Mouse (Mus musculus) stomach, embryonic 15.5 days (tissue): ENCODE measurements around the gene Zyx. TPM values are rescaled to one million over a fixed set of nuclear protein-coding genes. Genes with fewer than 3 reads are reported as not detected.

Source experiments
- ATAC-seq: fragments of 200-750 bp; cut with Nextera tagmentation; 2 replicates; pipeline ENCODE4 v1.8.0; 2017; ENCODE audit warnings: low read depth, moderate number of reproducible peaks, moderate TSS enrichment; ENCODE audit not compliant: insufficient read depth, low FRiP score
- H3K27ac ChIP-seq: fragments of 300-500 bp; sonication (generic); 2 replicates; pipeline ENCODE4 v1.5.1; 2015; ENCODE audit warnings: mild to moderate bottlenecking, inconsistent platforms
- H3K27me3 ChIP-seq: fragments of 300-500 bp; sonication (generic); replicated peaks from 2 replicates; pipeline ENCODE4 v1.6.1; 2015; ENCODE audit warnings: inconsistent platforms
- H3K36me3 ChIP-seq: fragments of 300-500 bp; sonication (generic); 2 replicates; pipeline ENCODE4 v1.6.1; 2015; ENCODE audit warnings: inconsistent platforms
- H3K4me1 ChIP-seq: fragments of 300-500 bp; sonication (generic); 2 replicates; pipeline ENCODE4 v1.6.1; 2015; ENCODE audit warnings: inconsistent platforms
- H3K4me2 ChIP-seq: fragments of 300-500 bp; sonication (generic); 2 replicates; pipeline ENCODE4 v1.6.1; 2015; ENCODE audit warnings: mild to moderate bottlenecking, inconsistent platforms
- H3K4me3 ChIP-seq: fragments of 300-500 bp; sonication (generic); replicated peaks from 2 replicates; pipeline ENCODE4 v1.5.1; 2015; ENCODE audit warnings: inconsistent platforms
- H3K9ac ChIP-seq: fragments of 300-500 bp; sonication (generic); 2 replicates; pipeline ENCODE4 v1.6.1; 2015; ENCODE audit warnings: inconsistent platforms
- H3K9me3 ChIP-seq: fragments of 300-500 bp; sonication (generic); 2 replicates; pipeline ENCODE4 v1.6.1; 2016; ENCODE audit warnings: inconsistent platforms
- WGBS: fragments of 180-500 bp; shearing (Covaris S2); methylation state at CpG from one replicate; pipeline ENCODE4 v1.1.7; 2015; 5-methylcytosine and 5-hydroxymethylcytosine counted together
- polyA plus RNA-seq: library from polyadenylated mRNA; unstranded; fragments of >200 nt; fragmentation: Nextera tagmentation; extraction: Ambion mirVana; gene quantifications from 2 replicates; pipeline ENCODE4 v1.2.1, GENCODE M21; 2015

Gene Zyx
- polyA plus RNA-seq, 1 experiment from 2014 or later = 96.9 TPM

DNA sequence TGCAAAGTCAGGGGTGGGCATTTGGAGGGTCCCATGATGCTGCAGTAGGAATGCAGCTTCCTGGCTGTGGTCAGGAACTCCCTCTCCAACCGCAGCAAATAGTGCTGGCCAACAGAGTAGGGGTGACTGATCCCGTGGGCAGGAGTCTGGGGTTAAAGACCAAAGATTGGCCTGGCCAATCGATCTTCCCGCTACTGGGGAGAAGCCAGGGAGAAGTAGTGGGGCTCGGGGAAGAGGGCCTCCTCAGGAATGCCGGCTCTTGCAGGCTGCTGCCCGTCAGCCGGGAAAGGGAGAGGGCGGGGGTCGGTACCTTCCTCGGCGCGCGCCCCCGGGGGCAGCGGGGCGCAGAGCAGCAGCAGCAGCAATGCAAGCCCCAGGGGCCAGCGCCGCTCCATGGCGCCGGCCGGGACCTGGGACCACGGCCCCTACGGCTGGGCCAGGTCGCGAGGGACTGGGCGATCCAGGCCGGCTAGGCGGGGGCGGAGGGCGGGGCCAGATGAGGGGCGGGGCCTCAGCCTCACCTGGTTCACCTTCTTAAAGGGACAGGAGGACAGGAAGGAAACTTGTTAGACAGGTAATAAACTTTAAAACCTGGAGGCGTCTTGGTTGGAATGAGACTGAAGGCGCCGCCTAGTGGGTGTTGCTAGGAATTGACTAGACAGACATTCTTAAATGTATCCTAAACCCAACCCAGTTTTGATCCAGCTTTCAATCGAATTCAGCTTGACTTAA lies 23.6 kb downstream of the Zyx start, which contains the start of gene Epha1:
Gene Epha1 (minus strand): TSS at position 453 of the 732 bp plus-strand sequence.
- Histone ChIP-seq H3K27me3 (no peaks in the 10 kb centered on the region), H3K4me2 (peak within 1 kb of the TSS; percentile 91), H3K4me1 (peaks cover 33% of the 10 kb centered on the region), H3K27ac (peak within 1 kb of the TSS; percentile 55), H3K4me3 (peak within 1 kb of the TSS; percentile 59), H3K9me3 (no peaks in the 10 kb centered on the region), H3K9ac (peak within 1 kb of the TSS; percentile 37; the same call in 1 of the 2 replicates), H3K36me3 (no peaks in the 10 kb centered on the region)
- WGBS = under 1% methylated on average over 29 of the region's 36 CpGs
- ATAC-seq = peak; percentile 82

DNA sequence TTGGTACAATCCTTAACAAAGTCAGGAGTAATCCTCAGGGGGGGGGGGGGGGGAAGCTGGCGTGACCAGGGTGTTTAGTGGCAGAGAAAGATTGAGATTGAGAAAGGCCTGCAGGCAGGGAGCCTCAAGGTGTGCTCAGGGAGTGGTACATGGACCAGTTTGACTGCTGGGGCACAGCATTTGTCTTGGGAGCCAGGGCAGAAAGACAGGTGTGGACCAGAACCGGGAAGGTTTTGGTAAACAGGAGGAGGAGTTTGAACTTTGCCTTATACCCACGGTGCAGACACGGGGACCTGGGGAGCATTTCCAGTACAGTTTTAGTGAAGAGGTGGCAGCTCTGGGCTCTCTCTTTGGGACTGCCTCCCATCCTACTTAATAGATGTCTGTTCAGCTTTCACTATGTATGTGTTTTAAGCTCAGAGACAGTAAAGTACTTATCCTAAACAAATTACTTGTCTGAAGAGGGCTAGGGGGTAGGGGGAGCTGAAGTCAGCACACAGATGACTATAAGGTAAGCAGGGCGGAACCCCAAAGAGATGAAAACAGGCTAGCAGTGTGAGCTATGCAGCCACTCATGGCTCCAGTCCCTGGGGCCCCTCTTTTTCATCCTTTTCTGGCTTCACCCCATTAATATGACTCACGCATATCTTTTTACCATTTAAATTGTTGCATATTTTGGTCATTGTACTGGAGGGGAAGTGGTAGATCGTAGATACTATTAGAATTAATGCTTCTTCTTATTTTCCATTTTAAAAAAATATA lies 24.4 kb downstream of the Zyx start:
- Histone ChIP-seq H3K4me1 (peaks cover 33% of the 10 kb centered on the region), H3K27me3 (no peaks in the 10 kb centered on the region), H3K36me3 (no peaks in the 10 kb centered on the region), H3K9ac (no peak overlapping the region), H3K9me3 (no peaks in the 10 kb centered on the region), H3K4me3 (peak overlapping the region; percentile 59), H3K27ac (peak overlapping the region; percentile 35; the same call in 1 of the 2 replicates), H3K4me2 (peak overlapping the region; percentile 91)
- 0 out of 2 replicates have a peak, but pooled peaks have one; percentile 11 for ATAC-seq
- WGBS = 45% methylated on average over 6 of the region's 7 CpGs

DNA sequence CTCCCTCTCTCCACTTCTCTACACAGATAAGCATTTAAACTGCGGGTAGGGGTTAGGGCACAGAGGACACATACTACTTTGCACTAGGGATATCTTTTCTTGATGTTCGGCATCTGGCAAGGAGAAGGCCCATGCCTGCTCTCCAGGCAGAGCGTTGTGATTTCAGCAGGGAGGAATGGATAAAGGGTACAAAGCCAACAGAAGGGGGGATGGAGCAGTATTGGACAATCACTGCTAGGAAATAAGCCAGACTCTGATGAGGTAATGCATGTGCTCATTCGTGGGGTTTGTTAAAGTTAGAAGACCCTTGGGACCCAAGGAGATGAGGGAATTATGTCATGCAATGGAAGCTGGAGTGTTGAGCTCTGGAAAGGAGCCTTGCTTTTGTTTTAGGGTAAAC lies 25.3 kb downstream of the Zyx start:
- H3K27ac ChIP-seq = no peak overlapping the region; the same call in 1 of the 2 replicates
- H3K4me1 ChIP-seq = peaks cover 33% of the 10 kb centered on the region
- no peak overlapping the region for H3K4me3 ChIP-seq
- ATAC-seq = no peak
- H3K36me3 ChIP-seq = no peaks in the 10 kb centered on the region
- WGBS = 65% methylated on average over 4 of the region's 4 CpGs
- H3K4me2 ChIP-seq = no peak overlapping the region
- no peaks in the 10 kb centered on the region for H3K9me3 ChIP-seq
- no peaks in the 10 kb centered on the region for H3K27me3 ChIP-seq
- H3K9ac ChIP-seq = no peak overlapping the region

DNA sequence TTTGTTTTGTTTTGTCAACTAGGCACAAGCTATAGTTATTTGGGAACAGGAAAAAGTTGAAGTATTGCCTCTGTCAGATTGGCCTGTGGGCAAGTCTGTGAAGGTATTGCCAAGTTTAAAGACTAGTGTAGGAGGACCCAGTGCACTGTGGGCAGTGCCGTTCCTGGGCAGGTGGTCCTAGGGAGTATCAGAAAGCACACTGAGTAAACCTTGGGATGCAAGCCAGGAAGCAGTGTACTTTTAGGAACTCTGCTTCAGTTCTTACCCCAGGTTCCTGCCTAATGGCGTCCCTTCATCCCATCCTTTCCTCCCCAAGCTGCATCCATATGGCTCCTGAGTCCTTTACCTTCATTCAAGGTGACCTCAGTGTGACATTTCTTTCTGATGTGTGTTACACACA lies 25.7 kb downstream of the Zyx start:
- no peak overlapping the region for H3K9ac ChIP-seq
- H3K9me3 ChIP-seq = no peaks in the 10 kb centered on the region
- no peaks in the 10 kb centered on the region for H3K36me3 ChIP-seq
- no peak overlapping the region for H3K27ac ChIP-seq
- peaks cover 33% of the 10 kb centered on the region for H3K4me1 ChIP-seq
- no peak overlapping the region for H3K4me3 ChIP-seq
- 76% methylated on average over 2 of the region's 2 CpGs for WGBS
- H3K27me3 ChIP-seq = no peaks in the 10 kb centered on the region
- no peak overlapping the region for H3K4me2 ChIP-seq
- ATAC-seq = no peak

DNA sequence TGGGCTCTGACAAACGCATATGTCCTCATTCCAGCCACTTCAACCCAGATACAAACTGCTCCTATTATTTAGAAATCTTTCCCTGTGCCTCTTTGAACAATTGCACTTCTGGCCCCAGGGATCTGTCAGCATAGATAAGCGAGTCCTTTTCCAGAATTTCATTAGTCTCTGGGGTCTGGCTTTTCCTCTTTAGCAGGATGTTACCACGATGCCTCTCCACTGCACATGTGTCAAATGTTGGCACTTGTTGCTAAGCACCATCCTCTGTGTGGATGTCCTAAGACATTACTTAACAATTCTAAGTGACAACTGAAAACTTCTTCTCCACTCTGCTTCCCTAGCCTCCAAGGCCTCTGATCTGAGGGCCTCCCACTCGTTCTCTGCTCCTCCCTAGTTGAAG lies 26.6 kb downstream of the Zyx start:
- Histone ChIP-seq H3K4me1 (peaks cover 29% of the 10 kb centered on the region), H3K9ac (no peak overlapping the region), H3K27me3 (no peaks in the 10 kb centered on the region), H3K36me3 (no peaks in the 10 kb centered on the region), H3K4me2 (no peak overlapping the region), H3K9me3 (no peaks in the 10 kb centered on the region), H3K27ac (no peak overlapping the region), H3K4me3 (no peak overlapping the region)
- WGBS = 32% methylated on average over 4 of the region's 4 CpGs
- ATAC-seq = no peak

DNA sequence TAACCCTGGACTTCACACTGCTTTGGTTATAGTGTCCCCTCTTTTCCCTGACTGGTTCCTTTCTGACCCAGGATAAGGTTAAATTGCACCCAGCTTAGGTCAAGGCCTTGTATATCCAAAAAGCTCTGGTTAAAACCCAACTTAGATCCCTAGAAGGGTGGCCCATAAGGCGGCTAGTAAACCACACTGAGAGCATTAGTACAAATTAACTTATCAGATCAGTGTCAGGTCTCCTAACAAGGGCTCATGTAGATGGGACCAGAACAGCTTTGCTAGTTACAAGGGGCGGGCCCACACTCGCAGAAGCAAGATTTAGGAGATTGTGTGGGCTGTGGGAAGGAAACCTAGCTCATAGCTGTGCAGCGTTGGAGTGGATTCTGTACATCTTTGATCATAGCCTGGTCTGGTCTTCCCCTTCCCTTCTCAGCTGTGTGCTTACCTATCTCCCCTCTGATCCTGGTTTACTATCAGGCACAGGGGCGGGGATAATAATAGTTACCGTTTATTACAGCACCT lies 27.1 kb downstream of the Zyx start:
- ATAC-seq = no peak
- no peaks in the 10 kb centered on the region for H3K36me3 ChIP-seq
- H3K27ac ChIP-seq = no peak overlapping the region
- no peak overlapping the region for H3K9ac ChIP-seq
- no peak overlapping the region for H3K4me3 ChIP-seq
- H3K27me3 ChIP-seq = no peaks in the 10 kb centered on the region
- H3K4me1 ChIP-seq = peaks cover 27% of the 10 kb centered on the region
- WGBS = 76% methylated on average over 6 of the region's 6 CpGs
- H3K4me2 ChIP-seq = no peak overlapping the region
- no peaks in the 10 kb centered on the region for H3K9me3 ChIP-seq

DNA sequence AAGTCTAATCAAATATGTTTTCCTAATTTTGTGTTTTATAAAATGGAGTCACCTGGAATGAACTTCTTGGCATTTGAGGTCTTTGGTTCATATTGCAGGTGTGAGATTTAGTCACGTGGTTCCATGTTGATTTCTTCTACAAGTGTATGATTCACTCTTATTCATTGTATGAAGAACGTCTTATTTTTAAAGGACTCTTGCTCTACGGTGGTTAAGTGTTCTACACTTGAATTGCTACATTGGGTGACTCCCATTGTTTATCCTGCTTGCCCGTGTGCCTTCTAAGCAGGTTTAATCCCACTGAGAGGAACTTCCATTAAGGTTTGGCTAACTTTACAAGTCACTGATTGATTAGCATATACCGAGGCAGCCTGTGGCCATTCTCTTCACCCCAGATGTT lies 27.9 kb downstream of the Zyx start:
- Histone ChIP-seq H3K36me3 (no peaks in the 10 kb centered on the region), H3K27ac (no peak overlapping the region), H3K4me1 (peaks cover 21% of the 10 kb centered on the region), H3K4me2 (no peak overlapping the region), H3K9me3 (no peaks in the 10 kb centered on the region), H3K4me3 (no peak overlapping the region), H3K9ac (no peak overlapping the region), H3K27me3 (no peaks in the 10 kb centered on the region)
- no peak for ATAC-seq
- WGBS = 68% methylated on average over 5 of the region's 5 CpGs

DNA sequence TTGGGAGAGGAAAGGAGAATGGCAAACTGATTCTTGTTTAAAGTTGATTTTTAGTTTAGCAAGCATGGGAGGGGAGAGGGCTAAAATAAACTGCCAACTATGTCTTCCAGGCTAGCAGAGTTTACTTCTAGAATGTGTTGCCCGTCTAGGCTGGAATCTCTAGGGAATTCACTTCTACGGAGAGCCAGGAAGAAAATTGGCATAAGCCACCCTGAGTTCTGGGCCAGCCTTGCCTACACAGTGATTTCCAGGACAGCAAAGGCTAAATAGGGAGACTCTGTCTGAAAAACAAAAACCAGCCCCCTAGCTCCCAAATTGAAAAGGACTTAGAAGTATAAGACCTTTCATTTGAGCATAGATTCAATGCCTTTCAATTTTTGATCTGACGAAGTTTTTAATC lies 30.1 kb downstream of the Zyx start:
- no peaks in the 10 kb centered on the region for H3K27me3 ChIP-seq
- no peaks in the 10 kb centered on the region for H3K36me3 ChIP-seq
- H3K9ac ChIP-seq = no peak overlapping the region
- H3K9me3 ChIP-seq = no peaks in the 10 kb centered on the region
- 0 out of 2 replicates have a peak, but pooled peaks cover 4% of the 10 kb centered on the region for H3K4me1 ChIP-seq
- H3K27ac ChIP-seq = no peak overlapping the region
- WGBS = 51% methylated on average over 3 of the region's 3 CpGs
- ATAC-seq = no peak
- no peak overlapping the region for H3K4me2 ChIP-seq
- H3K4me3 ChIP-seq = no peak overlapping the region

DNA sequence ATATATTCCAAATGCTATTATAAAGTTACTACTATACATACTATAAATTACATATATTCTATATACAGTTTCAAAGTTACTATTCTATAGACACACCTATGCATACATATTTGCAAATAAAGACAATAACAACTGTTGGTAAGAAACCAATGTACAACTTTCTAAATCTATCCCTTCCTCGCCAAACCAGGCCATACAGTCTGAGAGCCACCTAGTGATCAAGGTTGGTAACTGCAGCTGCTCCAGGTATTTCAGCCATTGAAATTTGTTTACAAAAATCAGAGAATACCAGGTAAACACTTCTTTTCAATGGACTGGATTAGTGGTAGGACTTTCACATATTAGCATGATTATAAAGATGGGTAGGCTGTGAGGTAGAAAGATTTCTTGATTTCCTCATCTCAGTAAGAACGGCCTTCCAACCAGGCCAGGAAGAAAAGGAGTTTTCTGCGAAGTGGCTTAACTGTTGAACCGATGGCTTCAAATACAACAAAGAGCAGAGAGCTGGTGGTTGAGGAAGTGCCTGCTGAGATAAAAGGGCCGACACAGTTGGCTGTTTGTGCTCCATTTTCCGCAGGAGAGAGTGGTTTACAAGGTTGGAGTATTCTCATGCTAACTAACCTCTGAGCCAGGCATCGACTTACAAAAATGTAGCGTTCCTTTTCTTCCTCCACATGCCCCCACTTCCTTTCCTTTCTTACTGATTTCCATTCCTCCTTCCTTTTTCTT lies 31.1 kb downstream of the Zyx start:
- H3K27ac ChIP-seq = no peak overlapping the region
- H3K4me2 ChIP-seq = no peak overlapping the region
- no peaks in the 10 kb centered on the region for H3K27me3 ChIP-seq
- H3K9ac ChIP-seq = no peak overlapping the region
- H3K36me3 ChIP-seq = no peaks in the 10 kb centered on the region
- no peaks in the 10 kb centered on the region for H3K9me3 ChIP-seq
- H3K4me1 ChIP-seq = 0 out of 2 replicates have a peak, but pooled peaks cover under 1% of the 10 kb centered on the region
- no peak for ATAC-seq
- 25% methylated on average over 8 of the region's 8 CpGs for WGBS
- H3K4me3 ChIP-seq = no peak overlapping the region

DNA sequence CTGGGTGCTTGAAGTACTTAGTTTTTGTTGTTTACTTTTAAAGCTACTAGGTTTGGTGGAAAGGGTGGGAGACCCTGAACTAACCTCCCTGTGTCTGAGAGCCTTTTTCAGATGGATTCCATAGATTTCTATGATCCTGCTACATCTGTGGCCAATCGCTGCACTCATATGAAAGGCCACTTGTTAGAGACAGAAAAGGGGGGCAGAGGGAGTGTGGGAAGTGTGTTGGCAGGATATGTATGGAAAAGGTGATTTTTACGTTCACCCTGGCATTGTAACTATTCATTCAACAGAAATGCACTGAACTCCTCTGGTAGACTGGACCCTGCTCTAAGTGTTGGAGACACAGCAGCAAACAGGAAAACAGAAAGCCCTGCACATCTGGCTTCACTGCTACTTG lies 31.8 kb downstream of the Zyx start:
- no peaks in the 10 kb centered on the region for H3K9me3 ChIP-seq
- no peaks in the 10 kb centered on the region for H3K4me1 ChIP-seq
- H3K4me2 ChIP-seq = no peak overlapping the region
- H3K4me3 ChIP-seq = no peak overlapping the region
- no peak for ATAC-seq
- H3K27me3 ChIP-seq = no peaks in the 10 kb centered on the region
- no peaks in the 10 kb centered on the region for H3K36me3 ChIP-seq
- 75% methylated on average over 2 of the region's 2 CpGs for WGBS
- no peak overlapping the region for H3K27ac ChIP-seq
- no peak overlapping the region for H3K9ac ChIP-seq

DNA sequence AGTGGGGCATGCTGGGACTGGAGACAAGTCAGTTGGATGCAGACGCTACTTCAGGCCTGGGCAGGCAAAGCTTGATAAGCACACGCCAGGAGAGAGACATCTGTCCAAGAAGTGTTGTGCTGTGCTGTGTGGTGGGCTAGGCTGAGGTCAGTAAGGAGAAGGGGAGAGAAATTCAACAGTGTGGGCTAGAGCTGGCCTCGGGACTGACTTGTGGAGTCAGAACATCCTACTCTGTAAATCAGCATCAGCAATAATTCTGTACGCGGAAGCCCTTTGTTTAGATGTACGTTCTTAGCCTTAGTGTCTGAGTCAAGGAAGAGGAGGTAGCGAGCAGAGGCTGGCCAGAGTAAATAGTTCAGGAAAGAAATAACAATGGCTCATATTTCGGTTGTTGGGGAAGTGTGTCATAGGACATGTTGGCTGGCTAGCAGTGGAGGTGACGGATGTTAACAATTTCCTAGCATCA lies 32.5 kb downstream of the Zyx start:
- no peaks in the 10 kb centered on the region for H3K9me3 ChIP-seq
- H3K27ac ChIP-seq = 0 out of 2 replicates have a peak overlapping the region, but pooled peaks have one; percentile 5
- no peak for ATAC-seq
- no peaks in the 10 kb centered on the region for H3K27me3 ChIP-seq
- H3K4me1 ChIP-seq = no peaks in the 10 kb centered on the region
- 26% methylated on average over 9 of the region's 9 CpGs for WGBS
- no peak overlapping the region for H3K9ac ChIP-seq
- H3K4me2 ChIP-seq = no peak overlapping the region
- no peaks in the 10 kb centered on the region for H3K36me3 ChIP-seq
- H3K4me3 ChIP-seq = no peak overlapping the region
